19 mouse cellular contexts compared by ENCODE assay signal in genomic region chr11:86650676-86651075, GRCm38 (mm10). TPM values are rescaled to one million over a fixed set of nuclear protein-coding genes. Genes with fewer than 3 reads are reported as not detected.
DNase-seq lines count a peak whose midpoint lies in the region; ATAC-seq lines count a peak whose summit lies in the region.
"Had no signal": no experiment of that assay in that cellular context is flagged by ENCODE, and none has a peak within 500 bp of the region (broad histone marks: within the 10 kb centered on the region; RNA-seq: fewer than 3 reads in every experiment).

No protein-coding gene starts in this region.

- no peak overlapping the region for H3K9ac ChIP-seq in liver, embryonic 11.5 days (ENCODE audit: low read depth, low read length)
- H3K9ac ChIP-seq: embryonic facial prominence, embryonic 15.5 days; liver, embryonic 15.5 days; stomach, embryonic 15.5 days had no signal

- H3K4me3 ChIP-seq in heart, embryonic 10.5 days = no peak overlapping the region
- no peak overlapping the region for H3K4me3 ChIP-seq in liver, embryonic 11.5 days (ENCODE audit: low read depth, low read length)
- H3K4me3 ChIP-seq: embryonic facial prominence, embryonic 15.5 days; liver, embryonic 15.5 days; stomach, embryonic 15.5 days had no signal

- DNase-seq in heart, embryonic 10.5 days (ENCODE audit: low spot score) = no peak
- DNase-seq in heart, postnatal 25 days (ENCODE audit: low spot score) = no peak
- DNase-seq in liver, embryonic 11.5 days (ENCODE audit: low spot score) = no peak
- DNase-seq in liver = no peak
- DNase-seq in NIH3T3 (ENCODE audit: low read depth) = peak; percentile 69
- DNase-seq in fibroblast of lung, adult 2 months (ENCODE audit: low read depth) = peak; percentile 87
- no peak for DNase-seq in layer of hippocampus, postnatal 36 days
- no peak for DNase-seq in B cell, adult 2 months
- DNase-seq: cerebellum, postnatal 36 days; kidney, adult 18-20 months; kidney, postnatal 14 days; midbrain, embryonic 14.5 days; spleen, adult 18-20 months had no signal

- 60% methylated on average over 6 of the region's 6 CpGs for WGBS in heart, embryonic 10.5 days
- 80% methylated on average over 6 of the region's 6 CpGs for WGBS in liver, embryonic 11.5 days

- H3K36me3 ChIP-seq in heart, embryonic 10.5 days = no peaks in the 10 kb centered on the region
- H3K36me3 ChIP-seq in liver, embryonic 11.5 days (ENCODE audit: control insufficient read depth, insufficient read depth, low read length) = peaks cover 2% of the 10 kb centered on the region; the same call in 1 of the 2 replicates
- H3K36me3 ChIP-seq: embryonic facial prominence, embryonic 15.5 days; stomach, embryonic 15.5 days had no signal

- H3K9me3 ChIP-seq in heart, embryonic 10.5 days = no peaks in the 10 kb centered on the region
- H3K9me3 ChIP-seq in liver, embryonic 11.5 days (ENCODE audit: control insufficient read depth, low read length) = no peaks in the 10 kb centered on the region
- H3K9me3 ChIP-seq: embryonic facial prominence, embryonic 15.5 days; liver, embryonic 15.5 days; stomach, embryonic 15.5 days had no signal

- peak overlapping the region; percentile 42; the same call in 1 of the 2 replicates for H3K27ac ChIP-seq in heart, embryonic 10.5 days
- peak overlapping the region; percentile 19; the same call in 1 of the 2 replicates for H3K27ac ChIP-seq in liver, embryonic 11.5 days (ENCODE audit: low read depth, low read length)
- H3K27ac ChIP-seq: embryonic facial prominence, embryonic 15.5 days; hindbrain, postnatal 0 days; liver, embryonic 15.5 days; macrophage; stomach, embryonic 15.5 days had no signal

- intact Hi-C loops in heart, postnatal 25 days (cut with DNase I) = no loop called here

- no peak overlapping the region for H3K4me2 ChIP-seq in liver, embryonic 11.5 days
- H3K4me2 ChIP-seq: embryonic facial prominence, embryonic 15.5 days; liver, embryonic 15.5 days; stomach, embryonic 15.5 days had no signal

- H3K4me1 ChIP-seq in heart, embryonic 10.5 days = peaks cover 16% of the 10 kb centered on the region
- no peaks in the 10 kb centered on the region for H3K4me1 ChIP-seq in liver, embryonic 11.5 days (replicated peaks; ENCODE audit: control insufficient read depth, insufficient read depth, low read length)
- H3K4me1 ChIP-seq: embryonic facial prominence, embryonic 15.5 days; liver, embryonic 15.5 days; stomach, embryonic 15.5 days had no signal

- no peaks in the 10 kb centered on the region for H3K27me3 ChIP-seq in heart, embryonic 10.5 days (ENCODE audit: insufficient read depth, poor library complexity, severe bottlenecking)
- H3K27me3 ChIP-seq in liver, embryonic 11.5 days (replicated peaks; ENCODE audit: control insufficient read depth, insufficient read depth, low read length) = no peaks in the 10 kb centered on the region
- H3K27me3 ChIP-seq: embryonic facial prominence, embryonic 15.5 days; liver, embryonic 15.5 days; stomach, embryonic 15.5 days had no signal

- no peak for ATAC-seq in liver, embryonic 11.5 days (replicated peaks; ENCODE audit: low FRiP score)
- ATAC-seq: forebrain, embryonic 14.5 days; hindbrain, postnatal 0 days had no signal

RNA-seq across cellular contexts. Expression of gene Vmp1, which starts 33.0 kb away (rescaled TPM):
- polyA plus RNA-seq in heart, embryonic 10.5 days (2016; fragmentation: Nextera tagmentation; extraction: Ambion mirVana) = 107 and 115 TPM in 2 replicates
- total RNA-seq in heart, postnatal 25 days (2021) = 10 to 100 TPM; 63.1 to 66.1 TPM
- polyA plus RNA-seq in liver, embryonic 11.5 days (2014; fragmentation: Nextera tagmentation; extraction: Ambion mirVana) = 112 and 130 TPM in 2 replicates
- 100 to 1,000 TPM; 119 to 137 TPM for total RNA-seq in layer of hippocampus, postnatal 36 days (2021)

RNA-seq across cellular contexts. Expression of gene Ptrh2, which starts 33.1 kb away (rescaled TPM):
- 24.4 and 30.2 TPM in 2 replicates for polyA plus RNA-seq in heart, embryonic 10.5 days (2016; fragmentation: Nextera tagmentation; extraction: Ambion mirVana)
- total RNA-seq in heart, postnatal 25 days (2021) = 1 to 10 TPM; 6.3 to 6.5 TPM
- polyA plus RNA-seq in liver, embryonic 11.5 days (2014; fragmentation: Nextera tagmentation; extraction: Ambion mirVana) = 39.6 and 40.5 TPM in 2 replicates
- 10 to 100 TPM; 10.1 to 10.3 TPM for total RNA-seq in layer of hippocampus, postnatal 36 days (2021)

Comparison
In these comparisons a context has a peak if more than half of its experiments do, and no peak if none do; other contexts are left out.
1. DNase-seq: peak in NIH3T3 (single experiment) and fibroblast of lung, adult 2 months (single experiment); none in heart, embryonic 10.5 days (single experiment), heart, postnatal 25 days (single experiment), liver, embryonic 11.5 days (single experiment), liver (single experiment), layer of hippocampus, postnatal 36 days (0 of 2) and B cell, adult 2 months (0 of 2).